ENCODE assay signal across 21 mouse cellular contexts in the genomic region with DNA sequence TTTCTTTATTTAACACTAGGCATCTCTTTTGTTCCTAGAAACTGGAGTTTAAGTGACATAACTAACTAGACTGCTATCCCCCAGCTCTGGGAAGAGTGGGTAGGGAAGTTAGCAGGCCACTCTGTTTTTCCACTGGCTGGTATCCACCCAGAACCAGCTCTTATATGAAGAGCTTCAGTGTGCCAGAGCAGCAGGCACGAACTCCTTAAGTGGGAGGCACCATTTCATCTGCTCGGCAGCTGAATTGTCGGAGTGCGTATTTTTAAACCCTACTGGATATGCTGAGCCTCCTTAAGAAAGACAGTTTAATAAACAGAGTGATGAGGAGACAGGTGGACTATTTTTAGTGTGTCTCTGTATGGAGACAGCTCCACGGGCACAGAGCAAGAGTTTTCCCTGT.
A peak's percentile ranks its signal among the peaks of the same experiment; 100 is the strongest.
DNase-seq lines count a peak whose midpoint lies in the region; ATAC-seq and TF ChIP-seq lines count a peak whose summit lies in the region.
"Had no signal": no experiment of that assay in that cellular context is flagged by ENCODE, and none has a peak within 500 bp of the region (broad histone marks: within the 10 kb centered on the region; RNA-seq: fewer than 3 reads in every experiment).

No protein-coding gene starts in this region.

- TF ChIP-seq CTCF in forebrain, postnatal 0 days (IDR thresholded peaks at IDR 0.05; ENCODE audit: low read depth), result no peak

- H3K4me2 ChIP-seq in forebrain, postnatal 0 days (ENCODE audit: low read depth), result no peak overlapping the region
- no peak overlapping the region for H3K4me2 ChIP-seq in forebrain, embryonic 12.5 days
- H3K4me2 ChIP-seq: hindbrain, embryonic 13.5 days; limb, embryonic 12.5 days; liver, embryonic 13.5 days; lung, embryonic 15.5 days; midbrain, embryonic 11.5 days; neural tube, embryonic 15.5 days had no signal

- peaks cover 6% of the 10 kb centered on the region for H3K4me1 ChIP-seq in forebrain, postnatal 0 days (ENCODE audit: insufficient read depth)
- peaks cover 15% of the 10 kb centered on the region for H3K4me1 ChIP-seq in forebrain, embryonic 12.5 days
- H3K4me1 ChIP-seq: liver, embryonic 13.5 days; lung, embryonic 15.5 days had no signal

- no peaks in the 10 kb centered on the region for H3K9me3 ChIP-seq in forebrain, postnatal 0 days (ENCODE audit: low read length)
- no peaks in the 10 kb centered on the region for H3K9me3 ChIP-seq in forebrain, embryonic 12.5 days
- H3K9me3 ChIP-seq: embryonic facial prominence, embryonic 10.5 days; hindbrain, embryonic 13.5 days; limb, embryonic 12.5 days; liver, embryonic 13.5 days; lung, embryonic 15.5 days; neural tube, embryonic 15.5 days had no signal

- peak; percentile 43 for DNase-seq in forebrain, postnatal 0 days
- DNase-seq in right cerebral cortex, adult 18-20 months, result peak; percentile 73
- DNase-seq in right cerebral cortex, postnatal 4 days, result no peak
- peak; percentile 55 to 69 for DNase-seq in right cerebral cortex, adult 2 months (ENCODE audit: low spot score in 2 of 2)
- no peak for DNase-seq in heart, postnatal 25 days (ENCODE audit: low spot score)
- no peak for DNase-seq in heart, adult 18-20 months
- DNase-seq: adrenal gland, adult 2 months; cerebellum, postnatal 25 days; kidney, adult 9 months; kidney, postnatal 4 days; liver, embryonic 13.5 days; thymus, postnatal 14 days had no signal

- H3K27me3 ChIP-seq in forebrain, postnatal 0 days (ENCODE audit: insufficient read depth, low read length), result no peaks in the 10 kb centered on the region
- no peaks in the 10 kb centered on the region for H3K27me3 ChIP-seq in forebrain, embryonic 12.5 days
- H3K27me3 ChIP-seq: liver, embryonic 13.5 days; lung, embryonic 15.5 days; neural tube, embryonic 15.5 days had no signal

- H3K9ac ChIP-seq in forebrain, postnatal 0 days, result no peak overlapping the region
- no peak overlapping the region for H3K9ac ChIP-seq in forebrain, embryonic 12.5 days
- H3K9ac ChIP-seq: hindbrain, embryonic 13.5 days; limb, embryonic 12.5 days; liver, embryonic 13.5 days; lung, embryonic 15.5 days; neural tube, embryonic 15.5 days had no signal

- intact Hi-C loops in heart, postnatal 25 days (cut with DNase I), result no loop called here

- no peaks in the 10 kb centered on the region for H3K36me3 ChIP-seq in forebrain, postnatal 0 days (ENCODE audit: insufficient read depth)
- H3K36me3 ChIP-seq in forebrain, embryonic 12.5 days (replicated peaks), result no peaks in the 10 kb centered on the region
- H3K36me3 ChIP-seq: embryonic facial prominence, embryonic 10.5 days; hindbrain, embryonic 13.5 days; limb, embryonic 12.5 days; liver, embryonic 13.5 days; lung, embryonic 15.5 days; neural tube, embryonic 15.5 days had no signal

- ATAC-seq in forebrain, postnatal 0 days, result peak; percentile 50; the same call in 1 of the 2 replicates
- no peak for ATAC-seq in forebrain, embryonic 12.5 days (ENCODE audit: low FRiP score)

- H3K27ac ChIP-seq in forebrain, postnatal 0 days (ENCODE audit: low read depth, low read length), result peak overlapping the region; percentile 52; the same call in 1 of the 2 replicates
- H3K27ac ChIP-seq in forebrain, embryonic 12.5 days, result no peak overlapping the region
- H3K27ac ChIP-seq: embryonic facial prominence, embryonic 10.5 days; hindbrain, embryonic 13.5 days; limb, embryonic 12.5 days; liver, embryonic 13.5 days; lung, embryonic 15.5 days; macrophage; neural tube, embryonic 15.5 days had no signal

- H3K4me3 ChIP-seq in forebrain, postnatal 0 days (ENCODE audit: low read depth, low read length), result no peak overlapping the region
- H3K4me3 ChIP-seq in forebrain, embryonic 12.5 days (replicated peaks), result no peak overlapping the region
- H3K4me3 ChIP-seq: embryonic facial prominence, embryonic 10.5 days; hindbrain, embryonic 13.5 days; limb, embryonic 12.5 days; liver, embryonic 13.5 days; lung, embryonic 15.5 days; myocyte; neural tube, embryonic 15.5 days had no signal

- WGBS in forebrain, postnatal 0 days, result 48% methylated on average over 5 of the region's 5 CpGs
- 82% methylated on average over 5 of the region's 5 CpGs for WGBS in forebrain, embryonic 12.5 days

Comparison
In these comparisons a context has a peak if more than half of its experiments do, and no peak if none do; other contexts are left out.
1. DNase-seq: peak in forebrain, postnatal 0 days (single experiment), right cerebral cortex, adult 18-20 months (single experiment) and right cerebral cortex, adult 2 months (2 of 2); none in right cerebral cortex, postnatal 4 days (single experiment), heart, postnatal 25 days (single experiment) and heart, adult 18-20 months (0 of 2).